In the genomic region with DNA sequence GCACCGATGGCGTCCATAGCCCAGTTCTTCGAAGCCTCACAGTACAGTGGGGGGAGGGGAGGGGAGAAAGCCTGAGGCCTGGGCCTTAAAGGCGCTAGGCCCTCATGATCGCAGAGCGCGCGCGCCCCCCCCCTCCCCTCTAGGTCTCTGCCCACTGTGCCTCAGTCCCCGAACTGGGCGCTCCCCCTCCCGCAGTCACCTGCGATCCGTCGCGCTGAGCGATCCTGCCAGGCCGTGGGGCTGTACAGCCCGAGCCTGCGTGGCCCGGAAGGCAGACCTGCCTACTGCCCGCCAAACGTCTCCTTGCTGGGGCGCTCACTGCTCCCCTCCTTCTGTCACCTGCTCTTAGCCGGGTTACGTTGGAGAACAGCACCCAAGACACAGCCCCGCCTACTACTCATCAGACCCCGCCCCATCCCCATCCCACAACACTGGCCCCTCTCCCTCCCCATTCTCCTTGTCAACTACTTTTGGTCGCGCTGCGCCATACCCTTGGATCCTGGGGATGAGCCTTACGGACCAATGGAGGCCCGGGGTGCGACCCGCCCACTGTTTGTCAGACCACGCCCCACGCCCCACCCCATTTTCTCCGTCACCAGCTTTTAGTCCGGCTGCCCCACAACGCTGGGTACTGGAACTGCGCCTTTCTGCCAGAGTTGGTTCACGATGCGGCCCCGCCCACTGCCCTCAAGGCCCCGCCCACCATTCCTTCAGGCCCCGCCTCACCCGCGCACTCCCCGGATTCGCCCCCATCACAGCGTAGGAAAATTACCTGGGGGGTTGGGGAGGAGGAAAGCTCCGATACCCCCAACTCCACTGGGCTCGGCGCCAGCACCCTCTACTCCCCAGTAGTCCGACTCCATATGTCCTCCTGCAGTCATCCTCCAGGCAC, we compare ENCODE assay signal across 8 mouse cellular contexts. TPM values are rescaled to one million over a fixed set of nuclear protein-coding genes. Genes with fewer than 3 reads are reported as not detected.
A peak's percentile ranks its signal among the peaks of the same experiment; 100 is the strongest.
DNase-seq lines count a peak whose midpoint lies in the region; ATAC-seq and TF ChIP-seq lines count a peak whose summit lies in the region.

No protein-coding gene starts in this region.

- H3K27ac ChIP-seq in heart, embryonic 11.5 days (ENCODE audit: low read depth, low read length): peak overlapping the region; percentile 37; the same call in 1 of the 2 replicates
- H3K27ac ChIP-seq in kidney, postnatal 0 days: peak overlapping the region; percentile 65
- H3K27ac ChIP-seq in liver, embryonic 11.5 days (ENCODE audit: low read depth, low read length): no peak overlapping the region
- no peak overlapping the region for H3K27ac ChIP-seq in stomach, embryonic 14.5 days (ENCODE audit: low read length)

- H3K4me2 ChIP-seq in heart, embryonic 11.5 days: peak overlapping the region; percentile 83
- peak overlapping the region; percentile 98 for H3K4me2 ChIP-seq in kidney, postnatal 0 days (ENCODE audit: low read length)
- H3K4me2 ChIP-seq in liver, embryonic 11.5 days: peak overlapping the region; percentile 92
- peak overlapping the region; percentile 97 for H3K4me2 ChIP-seq in stomach, embryonic 14.5 days (replicated peaks; ENCODE audit: low read depth, low read length)

- H3K4me3 ChIP-seq in erythroblast, embryonic 14.5 days (replicated peaks): peak overlapping the region; percentile 57
- peak overlapping the region; percentile 51 for H3K4me3 ChIP-seq in heart, embryonic 11.5 days (ENCODE audit: low read depth, low read length)
- peak overlapping the region; percentile 60 for H3K4me3 ChIP-seq in kidney, postnatal 0 days (replicated peaks; ENCODE audit: low read depth, low read length)
- H3K4me3 ChIP-seq in liver, embryonic 11.5 days (ENCODE audit: low read depth, low read length): peak overlapping the region; percentile 52
- H3K4me3 ChIP-seq in stomach, embryonic 14.5 days (ENCODE audit: low read depth, low read length): peak overlapping the region; percentile 41

- ATAC-seq in heart, embryonic 11.5 days (replicated peaks; ENCODE audit: insufficient number of reproducible peaks, low FRiP score, low TSS enrichment): peak; percentile 85
- ATAC-seq in kidney, postnatal 0 days (replicated peaks; ENCODE audit: low FRiP score, low read depth): peak; percentile 87
- ATAC-seq in liver, embryonic 11.5 days (replicated peaks; ENCODE audit: low FRiP score): peak; percentile 91
- peak; percentile 87 for ATAC-seq in stomach, embryonic 14.5 days (ENCODE audit: insufficient number of reproducible peaks, insufficient read depth, low FRiP score, low read depth)

- H3K9me3 ChIP-seq in erythroblast, embryonic 14.5 days (ENCODE audit: control insufficient read depth, low read length): peaks cover 6% of the 10 kb centered on the region; the same call in 1 of the 2 replicates
- H3K9me3 ChIP-seq in heart, embryonic 11.5 days (replicated peaks; ENCODE audit: control insufficient read depth, low read length): no peaks in the 10 kb centered on the region
- no peaks in the 10 kb centered on the region for H3K9me3 ChIP-seq in kidney, postnatal 0 days (replicated peaks; ENCODE audit: low read length)
- no peaks in the 10 kb centered on the region for H3K9me3 ChIP-seq in liver, embryonic 11.5 days (ENCODE audit: control insufficient read depth, low read length)
- no peaks in the 10 kb centered on the region for H3K9me3 ChIP-seq in stomach, embryonic 14.5 days (ENCODE audit: control insufficient read depth, low read depth, low read length)

- peak; percentile 48; the same call in 1 of the 2 replicates for TF ChIP-seq POLR2A in brain, embryonic 14.5 days (IDR thresholded peaks at IDR 0.05; ENCODE audit: borderline replicate concordance, extremely low read depth, insufficient read depth, insufficient read length, poor library complexity, severe bottlenecking)

- 0 out of 2 replicates have a peak, but pooled peaks have one; percentile 31 for TF ChIP-seq CTCF in brain, embryonic 14.5 days (IDR thresholded peaks at IDR 0.05; ENCODE audit: borderline replicate concordance, extremely low read depth, insufficient read depth, insufficient read length)
- peak; percentile 20; the same call in 1 of the 2 replicates for TF ChIP-seq CTCF in kidney, postnatal 0 days (IDR thresholded peaks at IDR 0.05; ENCODE audit: low read depth)

- WGBS in heart, embryonic 11.5 days (ENCODE audit: insufficient replicate concordance): under 1% methylated on average over 49 of the region's 55 CpGs
- WGBS in kidney, postnatal 0 days: under 1% methylated on average over 55 of the region's 55 CpGs
- under 1% methylated on average over 52 of the region's 55 CpGs for WGBS in liver, embryonic 11.5 days
- 1% methylated on average over 51 of the region's 55 CpGs for WGBS in stomach, embryonic 14.5 days

- peaks cover 72% of the 10 kb centered on the region for H3K27me3 ChIP-seq in erythroblast, embryonic 14.5 days (ENCODE audit: control insufficient read depth)
- H3K27me3 ChIP-seq in heart, embryonic 11.5 days (ENCODE audit: control insufficient read depth, insufficient read depth, low read length): peaks cover 52% of the 10 kb centered on the region
- H3K27me3 ChIP-seq in kidney, postnatal 0 days (ENCODE audit: insufficient read depth, low read length): peaks cover 28% of the 10 kb centered on the region
- peaks cover 45% of the 10 kb centered on the region for H3K27me3 ChIP-seq in liver, embryonic 11.5 days (replicated peaks; ENCODE audit: control insufficient read depth, insufficient read depth, low read length)
- H3K27me3 ChIP-seq in stomach, embryonic 14.5 days (ENCODE audit: control insufficient read depth, insufficient read depth, low read length): peaks cover 26% of the 10 kb centered on the region

- DNase-seq in B cell, adult 2 months: peak; percentile 95 to 96
- DNase-seq in brain, embryonic 14.5 days (ENCODE audit: low read depth): peak; percentile 99
- peak; percentile 96 for DNase-seq in kidney, postnatal 0 days (ENCODE audit: low spot score)
- DNase-seq in liver, embryonic 11.5 days (ENCODE audit: low spot score): peak; percentile 97
- DNase-seq in naive thymus-derived CD4-positive, alpha-beta T cell, adult 2 months (ENCODE audit: low read depth): peak; percentile 88

- peak overlapping the region; percentile 75 for H3K9ac ChIP-seq in heart, embryonic 11.5 days (ENCODE audit: low read depth, low read length)
- H3K9ac ChIP-seq in kidney, postnatal 0 days (ENCODE audit: low read depth, low read length): peak overlapping the region; percentile 77
- peak overlapping the region; percentile 62 for H3K9ac ChIP-seq in liver, embryonic 11.5 days (ENCODE audit: low read depth, low read length)
- peak overlapping the region; percentile 34; the same call in 1 of the 2 replicates for H3K9ac ChIP-seq in stomach, embryonic 14.5 days (replicated peaks; ENCODE audit: low read depth, low read length)

- H3K4me1 ChIP-seq in erythroblast, embryonic 14.5 days (ENCODE audit: control insufficient read depth): peaks cover 25% of the 10 kb centered on the region
- peaks cover 22% of the 10 kb centered on the region for H3K4me1 ChIP-seq in heart, embryonic 11.5 days (ENCODE audit: control insufficient read depth, insufficient read depth, low read length)
- peaks cover 3% of the 10 kb centered on the region; the same call in 1 of the 2 replicates for H3K4me1 ChIP-seq in kidney, postnatal 0 days (replicated peaks; ENCODE audit: insufficient read depth, low read length)
- H3K4me1 ChIP-seq in liver, embryonic 11.5 days (replicated peaks; ENCODE audit: control insufficient read depth, insufficient read depth, low read length): peaks cover 12% of the 10 kb centered on the region
- no peaks in the 10 kb centered on the region; the same call in 1 of the 2 replicates for H3K4me1 ChIP-seq in stomach, embryonic 14.5 days (ENCODE audit: control insufficient read depth, insufficient read depth, low read length)

- no peaks in the 10 kb centered on the region for H3K36me3 ChIP-seq in erythroblast, embryonic 14.5 days (ENCODE audit: control insufficient read depth)
- H3K36me3 ChIP-seq in heart, embryonic 11.5 days (ENCODE audit: control insufficient read depth, insufficient read depth, low read length): no peaks in the 10 kb centered on the region
- 0 out of 2 replicates have a peak, but pooled peaks cover 11% of the 10 kb centered on the region for H3K36me3 ChIP-seq in kidney, postnatal 0 days (ENCODE audit: insufficient read depth, low read length)
- no peaks in the 10 kb centered on the region for H3K36me3 ChIP-seq in liver, embryonic 11.5 days (ENCODE audit: control insufficient read depth, insufficient read depth, low read length)
- no peaks in the 10 kb centered on the region; the same call in 1 of the 2 replicates for H3K36me3 ChIP-seq in stomach, embryonic 14.5 days (ENCODE audit: control insufficient read depth, insufficient read depth, low read length)

RNA-seq across cellular contexts. Expression of a gene that starts 0.5 kb away (rescaled TPM):
- polyA plus RNA-seq in brain, embryonic 14.5 days (2012; rRNA removed): 122 and 144 TPM in 2 replicates
- 0.08 and 0.09 TPM in 2 replicates for polyA plus RNA-seq in erythroblast, embryonic 14.5 days (2012)
- polyA plus RNA-seq in heart, embryonic 11.5 days (2014; fragmentation: Nextera tagmentation; extraction: Ambion mirVana): 20.4 and 24.8 TPM in 2 replicates
- 30.2 and 30.5 TPM in 2 replicates for polyA plus RNA-seq in kidney, postnatal 0 days (2015; fragmentation: Nextera tagmentation; extraction: Ambion mirVana)
- 2.9 and 3.0 TPM in 2 replicates for polyA plus RNA-seq in liver, embryonic 11.5 days (2014; fragmentation: Nextera tagmentation; extraction: Ambion mirVana)
- 11.9 and 14.2 TPM in 2 replicates for polyA plus RNA-seq in stomach, embryonic 14.5 days (2014; fragmentation: Nextera tagmentation; extraction: Ambion mirVana)

RNA-seq across cellular contexts. Expression of a gene that starts 0.6 kb away (rescaled TPM):
- polyA plus RNA-seq in brain, embryonic 14.5 days (2012; rRNA removed): 2.6 and 5.1 TPM in 2 replicates
- not detected in 2 replicates for polyA plus RNA-seq in erythroblast, embryonic 14.5 days (2012)
- 0.84 TPM in 2 replicates for polyA plus RNA-seq in heart, embryonic 11.5 days (2014; fragmentation: Nextera tagmentation; extraction: Ambion mirVana)
- 2.5 and 3.7 TPM in 2 replicates for polyA plus RNA-seq in kidney, postnatal 0 days (2015; fragmentation: Nextera tagmentation; extraction: Ambion mirVana)
- polyA plus RNA-seq in liver, embryonic 11.5 days (2014; fragmentation: Nextera tagmentation; extraction: Ambion mirVana): 0.73 and 0.74 TPM in 2 replicates
- polyA plus RNA-seq in stomach, embryonic 14.5 days (2014; fragmentation: Nextera tagmentation; extraction: Ambion mirVana): 1.3 and 1.7 TPM in 2 replicates

RNA-seq across cellular contexts. Expression of a gene that starts 7.8 kb away (rescaled TPM):
- 18.1 and 25.3 TPM in 2 replicates for polyA plus RNA-seq in brain, embryonic 14.5 days (2012; rRNA removed)
- polyA plus RNA-seq in erythroblast, embryonic 14.5 days (2012): 2.6 and 2.7 TPM in 2 replicates
- 23.3 and 24.5 TPM in 2 replicates for polyA plus RNA-seq in heart, embryonic 11.5 days (2014; fragmentation: Nextera tagmentation; extraction: Ambion mirVana)
- polyA plus RNA-seq in kidney, postnatal 0 days (2015; fragmentation: Nextera tagmentation; extraction: Ambion mirVana): 28.5 and 33.7 TPM in 2 replicates
- polyA plus RNA-seq in liver, embryonic 11.5 days (2014; fragmentation: Nextera tagmentation; extraction: Ambion mirVana): 30.6 and 34.4 TPM in 2 replicates
- polyA plus RNA-seq in stomach, embryonic 14.5 days (2014; fragmentation: Nextera tagmentation; extraction: Ambion mirVana): 13.9 and 17.6 TPM in 2 replicates

RNA-seq across cellular contexts. Expression of a gene that starts 29.3 kb away (rescaled TPM):
- 54.9 and 73.0 TPM in 2 replicates for polyA plus RNA-seq in brain, embryonic 14.5 days (2012; rRNA removed)
- polyA plus RNA-seq in erythroblast, embryonic 14.5 days (2012): 0.01 TPM in 1 of 2 replicates, not detected in the other
- 0.06 and 0.16 TPM in 2 replicates for polyA plus RNA-seq in heart, embryonic 11.5 days (2014; fragmentation: Nextera tagmentation; extraction: Ambion mirVana)
- polyA plus RNA-seq in kidney, postnatal 0 days (2015; fragmentation: Nextera tagmentation; extraction: Ambion mirVana): 0.14 and 0.24 TPM in 2 replicates
- polyA plus RNA-seq in liver, embryonic 11.5 days (2014; fragmentation: Nextera tagmentation; extraction: Ambion mirVana): 0.12 and 0.31 TPM in 2 replicates
- polyA plus RNA-seq in stomach, embryonic 14.5 days (2014; fragmentation: Nextera tagmentation; extraction: Ambion mirVana): 0.07 and 0.20 TPM in 2 replicates

RNA-seq across cellular contexts. Expression of a gene that starts 29.6 kb away (rescaled TPM):
- 111 and 132 TPM in 2 replicates for polyA plus RNA-seq in brain, embryonic 14.5 days (2012; rRNA removed)
- polyA plus RNA-seq in erythroblast, embryonic 14.5 days (2012): 2.9 and 3.8 TPM in 2 replicates
- polyA plus RNA-seq in heart, embryonic 11.5 days (2014; fragmentation: Nextera tagmentation; extraction: Ambion mirVana): 45.3 and 47.2 TPM in 2 replicates
- 73.1 and 77.2 TPM in 2 replicates for polyA plus RNA-seq in kidney, postnatal 0 days (2015; fragmentation: Nextera tagmentation; extraction: Ambion mirVana)
- polyA plus RNA-seq in liver, embryonic 11.5 days (2014; fragmentation: Nextera tagmentation; extraction: Ambion mirVana): 41.4 and 44.7 TPM in 2 replicates
- 51.2 and 54.7 TPM in 2 replicates for polyA plus RNA-seq in stomach, embryonic 14.5 days (2014; fragmentation: Nextera tagmentation; extraction: Ambion mirVana)

Comparison
In these comparisons a context has a peak if more than half of its experiments do, and no peak if none do; other contexts are left out.
1. H3K27ac ChIP-seq: peak in heart, embryonic 11.5 days (single experiment) and kidney, postnatal 0 days (single experiment); none in liver, embryonic 11.5 days (single experiment) and stomach, embryonic 14.5 days (single experiment).
2. Peak in every context shown above with its lines, with median percentiles within 50 percentile points of each other: DNase-seq, H3K4me3 ChIP-seq, ATAC-seq, H3K4me2 ChIP-seq and H3K9ac ChIP-seq.